Mouse (Mus musculus) retina, postnatal 1 day (tissue): Measurements from ENCODE around the gene Ppp5c.

Experiments
- DNase-seq: peaks from one replicate; pipeline ENCODE4 v3.0.0-alpha.2; 2012

Gene Ppp5c

DNA sequence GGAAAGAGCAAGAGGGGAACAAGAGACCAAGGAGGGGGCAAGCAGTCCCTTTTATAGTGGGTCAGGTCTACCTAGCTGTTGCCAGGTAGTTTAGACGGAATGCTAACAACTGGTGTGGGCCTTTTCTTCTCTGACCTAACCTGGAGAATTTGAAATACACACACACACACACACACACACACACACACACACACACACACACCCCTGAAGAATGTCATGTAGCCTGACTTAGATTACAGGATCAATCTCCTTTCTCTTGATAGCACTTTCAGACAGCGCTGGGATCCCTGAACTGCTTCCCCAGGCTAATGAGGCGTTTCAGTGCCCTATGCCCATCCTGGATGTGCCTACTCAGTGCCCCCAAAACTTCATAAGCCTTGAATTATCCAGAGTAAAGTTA lies 49.1 kb downstream of the Ppp5c start:
- DNase-seq, result no peak

DNA sequence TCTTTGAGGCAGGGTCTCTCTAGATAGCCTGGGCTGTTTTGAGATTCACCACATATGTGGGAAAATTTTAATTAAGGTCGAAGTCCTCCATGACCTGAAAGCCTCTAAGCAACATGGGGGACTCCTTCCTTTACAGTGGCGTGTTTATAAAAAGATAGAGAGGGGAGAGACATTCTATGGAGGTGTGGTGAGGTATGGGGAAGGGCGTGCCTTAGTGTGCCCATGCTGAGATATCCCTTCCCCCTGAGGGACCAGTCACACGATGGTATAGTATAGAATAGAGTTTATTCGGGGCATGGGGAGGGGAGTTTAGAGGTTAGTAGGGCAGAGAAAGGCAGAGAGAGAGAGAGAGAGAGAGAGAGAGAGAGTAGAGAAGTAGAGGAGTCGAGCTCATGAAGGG lies 49.6 kb downstream of the Ppp5c start:
- DNase-seq, result no peak

DNA sequence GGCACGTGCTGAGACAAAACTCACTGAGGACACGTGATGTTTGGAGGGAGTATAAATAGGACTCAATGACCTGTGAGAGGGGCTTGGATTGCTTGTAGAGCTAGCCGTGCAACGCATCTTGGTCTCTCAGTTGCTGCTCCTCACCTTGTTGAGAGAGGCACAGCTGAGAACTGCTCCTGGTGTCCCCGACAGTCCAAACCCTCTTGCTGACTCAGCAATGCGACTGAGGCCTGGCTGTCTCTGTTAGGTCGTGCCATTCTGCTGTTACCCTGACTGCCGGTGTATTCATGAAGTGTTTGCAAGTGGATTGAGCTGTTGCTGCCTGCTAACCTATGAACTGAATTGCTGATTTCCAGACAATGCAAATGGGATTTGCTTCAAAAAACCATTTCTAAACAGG lies 51.4 kb downstream of the Ppp5c start:
- no peak for DNase-seq

DNA sequence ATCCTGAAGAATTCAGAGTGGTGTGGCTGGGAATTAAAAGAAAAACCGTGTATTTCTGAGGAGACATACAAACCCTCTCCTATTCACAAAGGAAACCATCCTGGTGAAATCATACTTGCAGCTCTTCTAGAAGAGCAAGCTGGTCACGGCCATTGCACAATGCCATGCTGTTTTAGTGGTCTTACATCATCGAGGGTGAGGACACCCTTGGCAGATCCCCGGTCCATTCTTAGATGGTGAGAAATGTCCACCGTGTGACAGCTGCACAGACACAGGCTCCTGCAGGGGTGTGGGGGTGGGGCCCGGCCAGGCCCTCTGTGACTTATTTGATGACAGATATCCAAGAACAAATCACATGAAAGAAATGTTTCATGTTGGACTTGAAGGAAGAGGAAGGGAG lies 53.7 kb downstream of the Ppp5c start:
- DNase-seq, result peak; percentile 50

DNA sequence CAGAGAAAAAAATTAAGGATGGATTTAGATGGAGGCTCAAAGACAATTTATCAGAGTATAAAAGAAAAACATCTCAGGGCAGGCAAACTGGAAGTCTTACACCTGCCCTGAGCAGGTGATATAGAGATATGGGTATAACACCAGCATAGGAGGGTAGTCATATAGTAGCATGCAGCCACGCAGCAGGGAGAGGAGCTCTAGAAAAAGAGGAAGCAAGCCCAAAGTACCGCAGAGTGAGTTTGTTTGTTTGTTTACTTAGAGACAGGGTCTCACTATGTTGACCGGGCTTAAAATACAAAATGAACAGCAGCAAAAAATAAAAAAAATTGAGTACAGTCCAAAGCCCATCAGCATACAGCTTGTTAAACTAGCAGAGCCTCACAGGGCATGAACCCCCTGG lies 56.6 kb downstream of the Ppp5c start:
- no peak for DNase-seq

DNA sequence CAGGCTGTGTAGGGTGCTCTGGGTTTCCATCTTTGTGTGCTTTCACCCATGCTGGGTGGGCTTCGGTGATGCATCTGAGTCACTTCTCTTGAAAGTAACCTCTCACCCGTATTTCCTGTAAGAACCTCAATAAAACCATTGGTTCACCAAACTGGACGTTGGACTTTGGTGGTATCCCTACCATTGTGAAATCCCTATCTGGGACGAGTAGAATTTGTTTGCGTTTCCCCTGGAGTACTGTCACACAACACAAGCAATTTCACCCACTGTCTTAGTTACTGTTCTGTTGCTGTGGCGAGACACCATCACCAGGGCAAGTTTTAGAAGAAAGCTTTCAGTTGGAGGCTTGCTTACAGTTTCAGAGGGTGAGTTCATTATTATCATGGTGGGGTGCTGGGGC lies 59.3 kb downstream of the Ppp5c start:
- DNase-seq, result no peak

DNA sequence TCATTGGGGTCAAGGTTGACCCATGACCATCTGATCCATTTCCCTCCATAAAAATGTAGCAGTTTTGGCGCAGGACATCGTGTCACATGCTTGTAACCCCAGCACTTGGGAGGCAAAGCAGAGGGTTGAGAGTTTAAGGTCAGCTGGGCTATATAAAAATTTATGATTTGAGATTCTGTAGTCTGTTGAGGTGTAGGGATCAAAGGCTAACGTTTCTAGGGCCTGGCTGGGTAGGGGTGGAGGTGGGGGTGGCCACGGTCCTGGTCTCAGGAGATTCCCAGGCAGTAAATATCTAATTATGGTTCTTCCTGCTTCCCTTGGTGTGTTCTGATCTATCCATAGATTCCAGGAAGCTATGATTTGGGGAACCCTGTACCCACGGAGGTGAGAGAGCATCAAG lies 66.0 kb downstream of the Ppp5c start:
- no peak for DNase-seq

DNA sequence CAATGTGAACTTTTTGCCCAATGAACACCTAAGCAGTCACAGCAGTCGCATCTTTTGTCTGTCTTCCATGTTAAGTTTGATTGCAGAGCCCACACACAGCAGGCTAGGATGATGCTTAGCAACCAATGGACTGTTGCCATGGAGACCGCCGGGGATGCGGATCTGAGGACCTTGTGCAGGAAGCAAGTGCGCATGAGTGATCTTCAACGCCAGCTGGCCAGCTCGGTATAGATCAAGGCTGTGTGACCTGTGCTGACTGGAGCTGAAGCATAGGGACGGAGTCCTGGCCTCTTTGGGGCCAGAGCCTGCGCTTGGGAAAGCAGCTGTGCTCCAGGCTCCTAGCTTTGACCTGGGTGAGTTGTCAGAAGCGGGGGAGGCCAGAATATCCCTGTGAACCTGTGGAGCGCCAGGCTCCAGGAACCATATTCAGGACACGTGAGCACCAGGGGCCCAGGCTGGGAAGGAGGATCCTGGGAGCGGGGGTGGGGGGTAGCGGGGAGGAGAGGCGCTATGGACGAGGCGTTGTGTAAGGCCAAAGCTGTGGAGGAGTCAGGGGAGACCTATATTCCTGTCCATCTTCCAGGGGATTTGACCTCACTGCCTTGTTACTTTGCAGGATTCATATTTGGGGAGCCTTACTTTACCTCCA lies 68.1 kb downstream of the Ppp5c start, which contains the start of gene Pnmal1:
TSS of gene Pnmal1 (plus strand) at position 141 of the 649 bp plus-strand sequence.
- DNase-seq, result peak; percentile 99

DNA sequence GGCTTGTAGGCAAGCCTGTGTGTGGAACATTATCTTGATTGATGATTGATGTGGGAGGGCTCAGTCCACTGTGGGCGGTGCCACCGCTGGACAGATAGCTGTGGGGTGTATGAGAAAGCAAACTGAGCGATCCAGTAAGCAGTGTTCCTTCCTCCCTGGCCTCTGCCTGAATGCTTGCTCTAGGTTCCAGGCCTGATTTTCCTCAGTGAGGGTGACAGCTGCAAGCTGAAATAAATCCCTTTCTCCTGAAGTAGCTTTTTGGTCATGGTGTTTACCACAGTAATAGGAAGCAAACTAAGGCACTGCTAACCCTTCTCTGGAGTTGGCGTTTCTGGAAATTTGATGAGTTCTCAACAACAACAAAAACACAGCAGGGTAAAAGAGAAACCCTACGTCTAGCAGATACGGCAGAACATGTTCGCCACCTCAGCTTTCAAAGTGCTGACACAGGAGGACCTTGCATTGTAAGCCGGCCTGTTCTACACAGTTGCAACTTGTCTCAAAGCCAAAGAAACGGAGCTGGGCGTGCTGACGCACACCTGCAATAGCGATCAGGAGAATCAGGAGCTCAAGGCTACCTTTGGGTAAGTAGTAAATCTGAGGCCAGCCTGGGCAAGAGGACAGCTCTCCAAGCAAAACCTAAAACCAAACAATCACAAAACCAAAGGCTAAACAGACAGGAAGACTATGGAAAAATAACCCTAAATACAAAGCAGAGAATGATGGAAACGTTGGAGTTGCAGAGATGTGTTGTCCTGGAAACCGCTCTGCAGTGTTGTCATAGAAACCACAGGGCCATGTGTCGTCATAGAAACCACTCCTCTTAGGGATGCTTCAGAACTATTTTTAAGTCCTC lies 71.1 kb downstream of the Ppp5c start:
- DNase-seq, result peak; percentile 47

DNA sequence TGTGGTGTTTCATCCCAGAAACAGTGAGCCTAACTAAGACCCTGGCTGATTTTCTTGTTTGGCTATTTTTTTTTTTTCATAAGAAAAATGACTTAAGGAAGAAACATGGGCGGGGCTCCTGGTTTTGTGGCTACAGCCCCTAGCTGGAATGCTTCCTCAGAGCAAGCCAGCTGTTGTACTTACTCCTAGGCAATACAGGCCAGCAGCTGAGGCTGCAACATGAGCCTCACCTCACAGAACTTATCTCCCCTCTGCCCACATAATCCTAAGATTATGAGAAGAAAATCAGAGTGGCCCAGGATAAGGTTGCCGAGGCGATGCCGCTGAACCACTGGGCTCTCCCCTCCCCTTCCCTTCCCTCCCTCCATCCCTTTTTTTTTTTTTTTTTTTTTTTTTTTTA lies 72.0 kb downstream of the Ppp5c start:
- no peak for DNase-seq
